Mouse (Mus musculus) testis, postnatal 10 days (tissue): ENCODE data around the gene Shld2.
"Not testable (repeated sequence)": the region's sequence is repeated elsewhere in the genome, so short reads cannot be mapped to it uniquely, and the experiment has no call there.

ENCODE experiments used
- DNase-seq: peaks from one replicate; pipeline ENCODE4 v3.0.0; 2021; ENCODE audit warnings: low spot score

Shld2 gene

GRCm38 (mm10) chr14:34280798-34281197 lies 29.5 kb downstream of the Shld2 start:
- no peak for DNase-seq

GRCm38 (mm10) chr14:34279726-34280125 lies 30.6 kb downstream of the Shld2 start:
- DNase-seq = no peak

DNA sequence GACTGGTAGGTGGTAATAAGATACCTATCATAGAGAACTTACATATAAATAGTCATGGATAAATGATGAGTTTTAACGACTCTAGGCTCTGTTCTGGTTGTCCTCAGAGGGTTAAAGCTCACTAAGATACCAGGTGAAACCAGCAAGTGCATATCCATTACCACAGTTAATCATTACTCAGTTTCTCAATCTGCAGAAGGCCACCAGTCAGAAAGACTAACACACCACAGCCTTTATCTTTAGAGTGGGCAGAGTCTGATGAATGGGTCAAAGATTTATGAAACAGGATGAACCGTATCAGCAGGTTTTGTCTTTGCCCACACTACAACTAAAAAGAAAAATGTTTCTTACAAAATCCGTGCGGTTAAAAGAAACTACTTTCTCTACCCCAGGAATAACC lies 35.1 kb downstream of the Shld2 start:
- DNase-seq = no peak

DNA sequence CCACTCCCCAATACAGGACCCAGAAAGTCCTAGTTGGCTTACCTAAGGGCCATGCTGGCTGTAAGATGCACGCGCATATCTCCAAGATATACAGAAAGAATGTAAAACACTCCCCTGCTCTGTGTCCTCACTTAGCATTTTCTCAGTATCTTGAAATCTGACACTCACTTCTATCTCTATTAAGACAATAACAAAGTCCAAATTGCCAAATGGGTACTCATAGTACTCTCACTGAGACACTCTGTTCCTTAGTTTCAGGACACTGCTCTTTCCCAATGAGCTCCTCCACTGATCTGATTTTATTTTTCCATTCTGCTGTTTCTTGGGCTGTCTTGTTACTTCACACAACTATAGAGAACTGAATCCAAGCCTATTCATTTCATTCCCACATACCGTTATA lies 36.2 kb downstream of the Shld2 start:
- no peak for DNase-seq

DNA sequence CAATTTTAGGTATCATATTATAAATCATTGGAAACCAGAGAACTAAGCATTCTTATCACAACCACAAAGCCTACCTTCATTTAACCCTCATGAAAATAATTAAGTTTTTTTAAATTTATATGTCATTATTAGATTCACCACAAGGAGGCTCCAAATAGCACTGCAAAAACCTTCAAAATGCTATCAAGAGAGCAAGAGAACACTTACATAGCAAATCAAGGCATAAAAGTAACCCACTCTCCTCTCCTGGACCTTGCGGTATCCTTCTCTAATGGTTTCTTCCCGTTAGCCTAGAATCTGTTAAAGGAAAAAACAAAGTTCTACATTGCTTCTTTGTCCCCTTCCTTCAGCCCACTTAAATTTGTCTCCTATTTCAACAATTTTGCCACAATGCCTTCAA lies 37.0 kb downstream of the Shld2 start:
- no peak for DNase-seq

GRCm38 (mm10) chr14:34268046-34268445 lies 42.2 kb downstream of the Shld2 start:
- no peak for DNase-seq

GRCm38 (mm10) chr14:34258525-34258924 lies 51.8 kb downstream of the Shld2 start:
- DNase-seq = not testable (repeated sequence)

DNA sequence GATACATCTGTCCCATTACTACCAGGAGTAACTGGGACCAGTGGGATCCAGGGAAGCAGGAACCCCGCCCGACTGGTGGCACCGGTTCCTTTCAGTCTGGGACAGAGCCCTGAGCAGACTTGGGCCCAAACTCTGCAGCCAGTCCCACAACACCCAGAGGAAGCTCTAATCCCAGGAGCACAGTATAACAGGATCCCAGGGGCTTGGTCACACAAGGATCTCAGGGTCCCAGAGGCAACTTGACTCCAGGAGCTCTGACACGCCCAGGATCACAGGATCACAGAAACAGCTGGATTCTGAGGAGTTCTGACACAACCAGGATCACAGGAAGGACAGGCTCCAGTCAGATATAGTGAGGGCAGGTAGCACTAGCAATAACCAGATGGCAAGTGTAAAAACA lies 57.0 kb downstream of the Shld2 start:
- no peak for DNase-seq

- no peak for DNase-seq
Measured at GRCm38 (mm10) chr14:34252470-34253145, 57.7 kb downstream of the Shld2 start.

- DNase-seq = no peak
Measured at GRCm38 (mm10) chr14:34240676-34241075, 69.6 kb downstream of the Shld2 start.

GRCm38 (mm10) chr14:34240263-34240662 lies 70.0 kb downstream of the Shld2 start:
- DNase-seq = no peak

DNA sequence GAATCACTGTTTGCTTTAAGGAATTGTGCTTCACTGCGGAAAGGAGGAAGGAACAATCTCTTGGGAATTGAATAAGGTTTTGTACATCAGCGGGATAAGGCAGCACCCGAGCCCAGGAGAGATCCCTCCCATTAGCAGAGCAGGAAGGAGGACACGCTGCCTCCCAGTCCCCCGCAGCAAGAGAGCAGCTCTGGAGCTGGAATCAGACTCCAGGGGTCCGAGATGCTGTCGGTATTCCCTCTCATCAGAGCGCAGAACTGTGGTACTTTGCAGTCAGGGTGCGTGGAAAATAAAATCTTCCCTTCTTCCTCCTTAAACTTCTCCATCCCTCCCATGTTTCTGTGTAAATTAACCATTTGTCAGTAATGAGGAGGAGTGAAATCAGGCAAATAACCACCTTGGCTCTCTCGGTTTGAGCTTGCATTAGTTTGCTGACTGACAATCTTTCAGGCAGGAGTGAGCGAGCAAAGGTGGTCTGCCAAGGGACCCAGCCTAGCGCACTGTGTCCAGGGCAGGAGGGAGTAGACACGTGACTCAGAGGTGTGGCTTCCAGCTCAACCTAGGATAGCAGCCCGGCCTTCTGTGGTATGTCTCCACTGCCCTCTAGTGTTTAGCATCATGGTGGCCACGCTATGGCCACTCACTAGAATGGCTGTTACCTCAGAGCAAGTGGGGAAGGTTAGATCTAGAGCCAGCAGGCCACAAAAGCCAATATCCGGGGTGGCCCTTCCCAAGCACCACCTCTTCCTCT lies 75.5 kb downstream of the Shld2 start:
- peak; percentile 68 for DNase-seq

GRCm38 (mm10) chr14:34233846-34234245 lies 76.4 kb downstream of the Shld2 start:
- no peak for DNase-seq

- no peak for DNase-seq
Measured at GRCm38 (mm10) chr14:34232866-34233680, 77.2 kb downstream of the Shld2 start.

DNA sequence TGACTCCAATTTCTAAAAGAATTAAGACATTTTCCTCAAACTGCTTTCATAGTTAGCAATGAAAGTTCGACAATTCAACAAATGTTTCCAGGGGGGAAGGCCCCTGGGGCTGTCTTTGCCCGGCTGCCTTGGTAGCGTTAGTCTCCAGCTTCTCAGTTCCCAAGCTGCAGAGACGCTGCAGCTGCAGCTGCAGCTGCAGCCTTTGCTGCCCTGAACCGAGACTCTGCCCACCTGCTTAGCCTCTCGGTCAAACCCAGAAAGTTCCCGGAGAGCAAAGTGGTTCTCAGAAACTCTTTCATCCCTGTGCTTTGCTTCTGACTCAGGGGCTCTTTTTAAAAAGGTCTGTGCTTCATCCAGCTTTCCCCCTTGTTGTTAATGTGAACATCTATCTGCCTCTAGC lies 78.0 kb downstream of the Shld2 start:
- no peak for DNase-seq

- no peak for DNase-seq
Measured at GRCm38 (mm10) chr14:34228830-34229506, 81.3 kb downstream of the Shld2 start.

- no peak for DNase-seq
Measured at GRCm38 (mm10) chr14:34227981-34228380, 82.3 kb downstream of the Shld2 start.

DNA sequence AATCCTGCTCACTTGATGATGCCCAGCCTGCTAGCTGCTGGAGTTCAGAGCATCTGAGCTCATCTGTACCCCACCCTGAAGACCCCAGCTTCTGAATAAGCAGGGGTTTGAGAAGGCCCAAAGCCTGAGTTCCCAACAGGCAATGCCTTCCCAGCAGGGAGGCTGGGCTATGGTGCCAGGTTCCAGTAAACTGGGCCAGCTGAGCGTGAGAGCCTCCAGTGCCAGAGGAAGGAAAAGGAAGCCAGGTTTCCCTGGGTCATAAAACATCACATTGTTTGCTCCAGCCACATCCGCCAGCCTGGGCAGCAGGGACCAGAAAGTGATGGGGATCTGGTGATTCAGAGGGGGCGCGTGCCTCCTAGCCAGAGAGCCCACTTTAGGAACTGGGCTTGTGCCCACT lies 83.7 kb downstream of the Shld2 start:
- no peak for DNase-seq

DNA sequence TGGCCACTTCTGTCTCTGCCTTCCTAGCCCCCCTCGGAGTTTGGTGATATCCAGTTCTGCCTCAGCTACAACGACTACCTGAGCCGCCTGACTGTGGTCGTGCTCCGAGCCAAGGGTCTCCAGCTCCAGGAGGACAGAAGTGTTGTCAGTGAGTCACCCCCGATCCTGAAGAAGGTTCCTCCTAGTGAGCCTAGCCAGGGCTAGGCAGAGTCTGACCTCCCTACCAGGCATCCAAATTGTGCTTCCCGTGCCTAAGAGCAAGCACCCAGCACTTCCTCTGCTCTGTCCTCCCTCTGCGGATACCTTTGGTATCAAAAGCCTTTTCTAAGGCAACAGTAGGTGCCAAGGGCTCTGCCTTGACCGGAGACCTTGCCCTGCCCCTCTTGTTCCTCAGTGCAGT lies 84.3 kb downstream of the Shld2 start:
- DNase-seq = no peak

DNA sequence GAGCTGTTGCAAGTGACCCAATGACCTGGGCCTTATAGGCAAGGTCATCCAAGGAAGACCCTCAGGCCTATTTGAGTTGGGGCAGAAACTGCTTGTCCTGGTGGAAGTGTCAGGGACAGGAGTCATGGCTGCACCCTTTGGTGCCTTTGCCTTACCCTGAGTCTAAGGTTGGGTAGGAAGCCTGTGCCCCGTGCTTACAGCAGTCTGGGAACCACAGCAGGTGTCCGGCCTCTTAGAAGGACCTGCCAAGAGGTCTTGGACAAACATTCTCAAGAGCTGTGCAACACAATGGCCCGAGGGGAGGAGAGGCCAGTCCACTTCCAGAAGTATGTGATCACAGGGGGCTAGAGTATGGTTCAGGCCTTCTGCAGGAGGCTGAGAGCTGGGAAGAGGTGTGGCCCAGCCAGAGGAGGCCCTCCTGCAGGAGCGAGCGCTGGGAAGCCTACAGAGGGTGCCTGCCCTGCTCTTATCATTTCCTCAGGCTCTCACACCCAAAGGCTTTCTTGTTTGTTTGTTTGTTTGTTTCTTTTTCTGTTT lies 86.9 kb downstream of the Shld2 start:
- no peak for DNase-seq

DNA sequence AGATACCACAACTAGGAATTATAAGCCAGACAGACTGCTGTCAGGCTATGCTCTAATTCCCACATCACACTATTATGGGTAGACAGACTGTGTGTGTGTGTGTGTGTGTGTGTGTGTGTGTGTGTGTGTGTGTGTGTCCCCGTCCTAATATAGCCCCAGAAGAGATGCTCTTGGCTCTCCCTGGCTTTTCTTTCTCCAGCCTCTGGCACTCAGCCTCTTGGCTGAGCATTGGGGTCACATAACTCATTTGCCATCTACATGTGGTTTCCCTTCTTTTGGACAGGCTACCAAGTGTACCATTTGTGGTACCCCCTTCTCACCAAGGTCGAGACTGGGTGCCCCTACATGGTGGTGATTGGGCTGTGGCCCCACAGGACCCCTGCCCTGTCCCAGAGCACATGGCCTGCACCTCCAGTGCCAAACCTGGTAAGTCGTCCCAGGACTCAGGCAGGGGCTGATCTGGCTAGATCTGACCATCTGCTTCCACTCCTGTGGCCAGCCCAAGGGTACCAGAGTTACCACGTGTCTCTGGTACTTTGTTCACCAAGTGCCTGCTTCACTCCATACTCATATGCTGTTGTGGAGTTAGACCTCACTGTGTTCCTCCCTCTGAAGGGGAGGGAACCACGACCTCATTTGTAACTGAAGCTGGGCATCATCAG lies 88.7 kb downstream of the Shld2 start:
- DNase-seq = no peak

DNA sequence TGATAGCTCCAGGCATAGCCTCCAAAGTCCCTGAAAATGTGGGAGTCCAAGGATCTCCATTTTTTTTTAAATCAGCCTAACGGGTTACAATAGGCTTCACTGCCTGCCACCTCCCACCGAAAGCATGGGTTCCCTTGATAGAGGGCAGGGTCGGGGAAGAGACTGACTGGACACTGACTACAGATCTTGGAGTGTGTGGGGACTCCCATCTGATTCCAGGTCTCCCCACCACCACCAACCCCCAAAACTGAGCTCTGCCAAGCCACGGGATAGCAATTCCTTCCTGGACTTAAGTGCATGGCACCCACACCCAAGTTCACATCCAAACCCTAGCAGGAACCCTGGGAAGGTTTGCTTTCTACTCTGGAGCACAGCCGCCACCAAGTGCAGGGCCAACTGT lies 89.9 kb downstream of the Shld2 start:
- no peak for DNase-seq
